Mouse (Mus musculus) liver, adult 2 months (tissue): ENCODE data around the gene Kifap3.
"Not testable (repeated sequence)": the region's sequence is repeated elsewhere in the genome, so short reads cannot be mapped to it uniquely, and the experiment has no call there.

Experiments
- CTCF ChIP-seq: fragments of 200-500 bp; IDR thresholded peaks from 2 replicates; pipeline ENCODE4 v1.5.1; 2011; ENCODE audit warnings: low read depth, low read length, control low read depth
- POLR2A ChIP-seq: fragments of 200-500 bp; IDR thresholded peaks from 2 replicates; pipeline ENCODE4 v1.6.1; 2011; ENCODE audit warnings: low read length, control low read depth; ENCODE audit not compliant: insufficient read depth; ENCODE audit errors: extremely low read depth

- not testable (repeated sequence) for TF ChIP-seq POLR2A, CTCF
These were observed 4.2 kb downstream of the Kifap3 start for GRCm38 (mm10) chr1:163783577-163783976.
